Mouse (Mus musculus) heart, embryonic 11.5 days (tissue): ENCODE results near the gene Agbl3. TPM values are rescaled to one million over a fixed set of nuclear protein-coding genes. Genes with fewer than 3 reads are reported as not detected.

Source experiments
- ATAC-seq: fragments of 200-750 bp; cut with Nextera tagmentation; replicated peaks from 2 replicates; pipeline ENCODE4 v1.8.0; 2017; ENCODE audit warnings: moderate library complexity; ENCODE audit not compliant: insufficient number of reproducible peaks, low FRiP score, low TSS enrichment
- H3K27ac ChIP-seq: fragments of 300-500 bp; sonication (generic); 2 replicates; pipeline ENCODE4 v1.5.1; 2014; ENCODE audit warnings: mild to moderate bottlenecking, low read depth, low read length
- H3K27me3 ChIP-seq: fragments of 300-500 bp; sonication (generic); 2 replicates; pipeline ENCODE4 v1.6.1; 2014; ENCODE audit warnings: mild to moderate bottlenecking, low read length, mixed read lengths; ENCODE audit not compliant: control insufficient read depth, insufficient read depth
- H3K36me3 ChIP-seq: fragments of 300-500 bp; sonication (generic); 2 replicates; pipeline ENCODE4 v1.6.1; 2014; ENCODE audit warnings: mild to moderate bottlenecking, low read length, moderate library complexity, mixed read lengths; ENCODE audit not compliant: control insufficient read depth, insufficient read depth
- H3K4me1 ChIP-seq: fragments of 300-500 bp; sonication (generic); 2 replicates; pipeline ENCODE4 v1.6.1; 2014; ENCODE audit warnings: low read length; ENCODE audit not compliant: control insufficient read depth, insufficient read depth
- H3K4me2 ChIP-seq: fragments of 300-500 bp; sonication (generic); 2 replicates; pipeline ENCODE4 v1.6.1; 2014; ENCODE audit warnings: mild to moderate bottlenecking, moderate library complexity
- H3K4me3 ChIP-seq: fragments of 300-500 bp; sonication (generic); 2 replicates; pipeline ENCODE4 v1.5.1; 2014; ENCODE audit warnings: low read depth, low read length
- H3K9ac ChIP-seq: fragments of 300-500 bp; sonication (generic); 2 replicates; pipeline ENCODE4 v1.6.1; 2014; ENCODE audit warnings: mild to moderate bottlenecking, low read depth, low read length, moderate library complexity
- H3K9me3 ChIP-seq: fragments of 300-500 bp; sonication (generic); replicated peaks from 2 replicates; pipeline ENCODE4 v1.6.1; 2016; ENCODE audit warnings: low read length; ENCODE audit not compliant: control insufficient read depth
- WGBS: fragments of 180-500 bp; shearing (Covaris S2); extraction: QIAGEN DNeasy Blood & Tissue Kit; methylation state at CpG from one replicate; pipeline ENCODE4 v1.1.7; 2014; ENCODE audit not compliant: insufficient replicate concordance; 5-methylcytosine and 5-hydroxymethylcytosine counted together
- polyA plus RNA-seq: library from polyadenylated mRNA; unstranded; fragments of >200 nt; fragmentation: Nextera tagmentation; extraction: Ambion mirVana; gene quantifications from 2 replicates; pipeline ENCODE4 v1.2.1, GENCODE M21; 2014

The Agbl3 gene
- polyA plus RNA-seq, 1 experiment from 2014 or later: 4.7 TPM

GRCm38 (mm10) chr6:34866786-34867185 is 86.6 kb downstream of the Agbl3 start:
- no peaks in the 10 kb centered on the region for H3K27me3 ChIP-seq
- ATAC-seq: no peak
- H3K9me3 ChIP-seq: no peaks in the 10 kb centered on the region
- no peaks in the 10 kb centered on the region for H3K36me3 ChIP-seq
- H3K4me3 ChIP-seq: no peak overlapping the region
- no peak overlapping the region for H3K9ac ChIP-seq
- WGBS: 63% methylated on average over 8 of the region's 8 CpGs
- peak overlapping the region; percentile 42; the same call in 1 of the 2 replicates for H3K27ac ChIP-seq
- H3K4me1 ChIP-seq: peaks cover 30% of the 10 kb centered on the region
- no peak overlapping the region for H3K4me2 ChIP-seq

DNA sequence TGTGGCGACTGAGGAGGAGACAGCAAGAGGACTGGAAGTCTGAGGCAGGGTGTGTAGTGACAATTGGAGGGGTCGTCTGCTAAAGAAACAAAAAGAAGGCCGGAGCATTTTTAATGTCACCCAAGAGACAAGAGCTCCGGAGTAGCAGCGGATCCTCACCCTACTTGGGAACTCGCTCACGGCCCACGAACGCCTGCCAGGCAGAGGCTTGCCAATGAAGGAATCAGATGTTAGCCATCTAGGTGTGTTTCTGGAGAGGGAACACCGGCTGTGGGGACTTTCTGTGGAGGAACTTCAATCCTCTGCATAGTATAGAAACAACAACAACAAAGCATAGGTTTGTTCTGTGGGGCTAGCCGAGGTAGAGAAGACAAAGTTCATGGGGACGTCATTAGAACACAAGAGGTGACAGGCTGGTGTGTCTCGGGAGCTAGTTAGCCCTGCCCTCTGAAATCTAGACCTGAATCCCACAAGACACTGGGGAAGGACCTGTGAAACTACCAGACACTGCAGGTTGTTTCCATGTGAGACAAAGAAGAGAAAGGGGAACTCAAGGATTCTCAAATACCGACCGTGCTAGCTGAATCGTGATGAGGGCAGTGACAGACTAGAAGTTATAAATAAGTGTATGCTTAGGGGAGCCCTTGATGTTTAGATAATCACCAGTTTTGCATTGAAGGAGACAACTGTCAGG is 87.2 kb downstream of the Agbl3 start:
- Histone ChIP-seq H3K4me2 (no peak overlapping the region), H3K4me1 (peaks cover 30% of the 10 kb centered on the region), H3K4me3 (no peak overlapping the region), H3K9ac (no peak overlapping the region), H3K9me3 (no peaks in the 10 kb centered on the region), H3K27me3 (no peaks in the 10 kb centered on the region), H3K36me3 (no peaks in the 10 kb centered on the region), H3K27ac (no peak overlapping the region)
- ATAC-seq: no peak
- 76% methylated on average over 16 of the region's 16 CpGs for WGBS

DNA sequence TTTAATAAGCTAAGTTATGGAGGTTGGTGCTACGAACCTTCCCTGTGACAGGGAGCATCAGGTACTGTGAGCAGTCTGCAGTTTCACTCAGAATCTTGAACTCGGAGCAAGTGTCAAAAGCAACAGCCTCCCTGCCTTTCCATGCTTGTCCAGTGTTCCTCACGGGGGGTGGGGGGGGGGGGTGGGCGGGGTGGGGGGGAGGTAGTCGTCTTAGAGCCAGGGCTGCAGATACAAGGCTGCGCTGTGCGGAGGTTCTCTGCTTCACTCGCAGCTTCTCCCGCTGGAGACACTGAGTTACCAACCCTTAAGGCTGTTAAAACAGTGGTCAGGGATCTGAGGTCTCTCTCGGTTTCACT is 87.7 kb downstream of the Agbl3 start:
- H3K9me3 ChIP-seq: no peaks in the 10 kb centered on the region
- no peak for ATAC-seq
- no peak overlapping the region for H3K27ac ChIP-seq
- H3K27me3 ChIP-seq: no peaks in the 10 kb centered on the region
- H3K9ac ChIP-seq: no peak overlapping the region
- peaks cover 30% of the 10 kb centered on the region for H3K4me1 ChIP-seq
- WGBS: 65% methylated on average over 10 of the region's 10 CpGs
- H3K4me3 ChIP-seq: no peak overlapping the region
- H3K4me2 ChIP-seq: no peak overlapping the region
- H3K36me3 ChIP-seq: no peaks in the 10 kb centered on the region

DNA sequence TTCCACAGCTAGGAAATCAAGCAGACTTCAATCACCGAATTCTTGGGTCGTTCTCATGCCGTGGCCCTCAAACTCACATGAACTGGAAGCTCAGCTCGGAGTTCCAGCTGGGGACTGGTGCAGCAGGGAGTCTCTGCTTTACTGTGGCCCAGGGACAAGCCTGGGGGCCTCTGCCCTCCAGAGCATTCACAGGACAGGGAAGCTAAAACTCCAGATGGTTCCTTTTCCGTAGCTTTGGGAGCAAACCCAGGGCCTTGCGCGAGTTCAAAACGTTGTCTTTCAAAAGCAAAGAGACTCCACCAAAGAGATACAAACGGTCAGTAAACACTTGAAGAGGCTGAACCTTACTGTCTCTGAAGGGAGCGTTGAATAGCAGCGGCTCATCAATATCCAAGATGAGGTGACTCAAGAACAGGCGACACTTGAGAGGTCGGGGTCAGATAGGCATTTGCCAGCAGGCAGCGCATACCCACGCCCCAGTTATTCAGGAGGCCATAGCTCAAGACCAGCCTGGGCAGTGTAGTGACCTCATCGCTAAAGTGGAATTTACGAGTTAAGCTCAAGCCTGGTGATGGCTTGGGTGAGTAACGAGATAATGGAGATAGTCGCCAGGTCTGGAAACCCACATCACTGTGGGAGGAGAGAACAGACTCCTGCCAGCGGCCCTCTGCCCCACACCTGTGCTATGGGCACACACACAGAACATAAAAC is 88.4 kb downstream of the Agbl3 start:
- H3K27me3 ChIP-seq: no peaks in the 10 kb centered on the region
- no peak overlapping the region for H3K4me3 ChIP-seq
- no peak overlapping the region for H3K9ac ChIP-seq
- 70% methylated on average over 20 of the region's 20 CpGs for whole genome bisulfite sequencing
- no peaks in the 10 kb centered on the region for H3K9me3 ChIP-seq
- H3K27ac ChIP-seq: no peak overlapping the region
- no peak for ATAC-seq
- H3K4me2 ChIP-seq: peak overlapping the region; percentile 41; the same call in 1 of the 2 replicates
- H3K4me1 ChIP-seq: peaks cover 26% of the 10 kb centered on the region
- no peaks in the 10 kb centered on the region for H3K36me3 ChIP-seq

DNA sequence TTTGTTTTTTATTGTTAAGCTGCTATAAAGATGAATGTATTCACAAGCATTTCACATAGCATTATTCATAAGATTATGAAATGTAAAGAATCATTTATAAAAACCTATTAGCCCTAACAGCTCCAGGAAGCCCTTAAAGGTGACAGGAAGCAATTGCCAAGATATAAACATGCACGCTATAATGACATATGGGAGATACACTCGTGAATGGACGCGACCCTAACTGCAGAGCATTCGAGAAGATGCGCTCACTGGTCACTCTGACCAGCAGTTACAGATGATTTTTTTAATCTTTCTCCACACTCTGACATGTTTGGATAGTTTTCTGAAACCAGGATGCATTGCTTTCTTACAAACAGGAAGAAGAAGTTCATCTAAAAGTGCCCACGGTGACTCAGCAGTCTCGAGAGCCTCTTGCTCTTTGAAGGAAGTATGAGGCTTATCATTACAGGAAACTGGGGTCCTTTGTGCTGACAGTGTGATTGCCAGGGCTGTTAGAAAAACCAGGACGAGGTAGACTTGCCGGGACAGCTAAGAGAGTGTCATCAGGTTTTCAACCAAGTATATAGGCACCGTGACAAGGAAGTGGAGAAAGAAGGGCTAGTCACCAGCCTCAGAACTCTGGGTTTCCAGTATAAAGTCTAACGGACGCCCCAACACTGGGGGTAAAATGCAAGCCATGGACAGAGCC is 89.1 kb downstream of the Agbl3 start:
- Histone ChIP-seq H3K27ac (peak overlapping the region; percentile 58; the same call in 1 of the 2 replicates), H3K4me1 (peaks cover 24% of the 10 kb centered on the region), H3K27me3 (no peaks in the 10 kb centered on the region), H3K36me3 (no peaks in the 10 kb centered on the region), H3K4me3 (no peak overlapping the region), H3K4me2 (peak overlapping the region; percentile 41), H3K9ac (no peak overlapping the region), H3K9me3 (no peaks in the 10 kb centered on the region)
- WGBS: 41% methylated on average over 13 of the region's 13 CpGs
- peak; percentile 43; the same call in 1 of the 2 replicates for ATAC-seq

- peak overlapping the region; percentile 58 for H3K27ac ChIP-seq
- no peaks in the 10 kb centered on the region for H3K9me3 ChIP-seq
- 76% methylated on average over 5 of the region's 5 CpGs for WGBS
- H3K27me3 ChIP-seq: no peaks in the 10 kb centered on the region
- ATAC-seq: no peak
- H3K9ac ChIP-seq: 0 out of 2 replicates have a peak overlapping the region, but pooled peaks have one; percentile 39
- no peak overlapping the region for H3K4me2 ChIP-seq
- H3K4me3 ChIP-seq: no peak overlapping the region
- no peaks in the 10 kb centered on the region for H3K36me3 ChIP-seq
- peaks cover 32% of the 10 kb centered on the region for H3K4me1 ChIP-seq
Measured at GRCm38 (mm10) chr6:34870136-34870535, 89.9 kb downstream of the Agbl3 start.

DNA sequence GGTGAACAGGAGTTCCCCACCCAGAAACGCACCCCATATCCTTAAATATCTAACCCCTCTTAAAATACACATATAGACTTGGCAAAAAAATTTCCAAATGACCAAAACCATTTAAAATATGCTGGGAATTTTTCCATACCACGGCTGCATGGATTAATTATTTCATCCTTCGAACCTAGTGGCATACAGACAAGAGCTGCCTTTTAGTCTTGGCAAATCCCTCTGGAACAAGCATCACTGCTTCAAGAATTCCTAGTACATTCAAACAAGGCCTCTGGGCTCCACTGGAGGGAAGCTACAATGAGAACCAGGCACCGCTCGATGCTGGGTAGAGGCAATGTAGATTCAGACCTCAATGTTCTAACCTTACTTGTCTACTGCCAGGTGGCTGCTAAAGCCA is 90.5 kb downstream of the Agbl3 start:
- no peaks in the 10 kb centered on the region for H3K27me3 ChIP-seq
- H3K9ac ChIP-seq: no peak overlapping the region
- peaks cover 34% of the 10 kb centered on the region for H3K4me1 ChIP-seq
- ATAC-seq: no peak
- WGBS: 79% methylated on average over 5 of the region's 5 CpGs
- no peak overlapping the region for H3K4me2 ChIP-seq
- no peak overlapping the region for H3K4me3 ChIP-seq
- no peak overlapping the region for H3K27ac ChIP-seq
- H3K9me3 ChIP-seq: no peaks in the 10 kb centered on the region
- H3K36me3 ChIP-seq: no peaks in the 10 kb centered on the region

DNA sequence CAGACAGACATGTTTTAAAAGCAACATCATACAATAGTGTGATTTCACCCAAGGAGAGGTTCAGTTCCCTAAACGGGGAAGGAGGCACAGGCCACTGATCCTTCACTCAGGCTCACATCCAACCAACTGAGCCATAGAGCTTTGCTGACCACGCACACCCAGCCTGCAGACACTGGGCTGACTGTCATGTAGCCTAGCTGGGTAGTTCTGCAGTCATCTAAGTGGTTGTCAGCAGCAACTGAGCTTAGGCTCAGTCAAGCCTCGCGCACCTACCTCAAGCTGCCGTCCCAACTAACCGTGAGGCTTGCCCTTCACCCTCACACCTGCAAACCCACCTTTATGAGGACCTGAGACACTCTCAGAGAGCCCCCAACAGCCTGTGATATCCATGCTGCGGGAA is 91.7 kb downstream of the Agbl3 start:
- ATAC-seq: no peak
- Histone ChIP-seq H3K4me3 (no peak overlapping the region), H3K27ac (no peak overlapping the region), H3K4me1 (peaks cover 46% of the 10 kb centered on the region), H3K9me3 (no peaks in the 10 kb centered on the region), H3K36me3 (no peaks in the 10 kb centered on the region), H3K9ac (no peak overlapping the region), H3K27me3 (no peaks in the 10 kb centered on the region), H3K4me2 (no peak overlapping the region)
- WGBS: 82% methylated on average over 7 of the region's 7 CpGs
